Mouse (Mus musculus) intestine, embryonic 15.5 days (tissue): ENCODE measurements around the gene Fndc4. TPM values are rescaled to one million over a fixed set of nuclear protein-coding genes. Genes with fewer than 3 reads are reported as not detected.

Source experiments
- ATAC-seq: fragments of 200-750 bp; cut with Nextera tagmentation; 2 replicates; pipeline ENCODE4 v1.8.0; 2017; ENCODE audit warnings: moderate TSS enrichment, moderate library complexity
- H3K27ac ChIP-seq: fragments of 300-500 bp; sonication (generic); 2 replicates; pipeline ENCODE4 v1.5.1; 2015; ENCODE audit warnings: mild to moderate bottlenecking, inconsistent platforms
- H3K27me3 ChIP-seq: fragments of 300-500 bp; sonication (generic); replicated peaks from 2 replicates; pipeline ENCODE4 v1.6.1; 2015; ENCODE audit warnings: inconsistent platforms
- H3K36me3 ChIP-seq: fragments of 300-500 bp; sonication (generic); 2 replicates; pipeline ENCODE4 v1.6.1; 2015; ENCODE audit warnings: inconsistent platforms
- H3K4me1 ChIP-seq: fragments of 300-500 bp; sonication (generic); replicated peaks from 2 replicates; pipeline ENCODE4 v1.6.1; 2015; ENCODE audit warnings: inconsistent platforms
- H3K4me2 ChIP-seq: fragments of 300-500 bp; sonication (generic); replicated peaks from 2 replicates; pipeline ENCODE4 v1.6.1; 2015; ENCODE audit warnings: mild to moderate bottlenecking, inconsistent platforms
- H3K4me3 ChIP-seq: fragments of 300-500 bp; sonication (generic); replicated peaks from 2 replicates; pipeline ENCODE4 v1.5.1; 2015; ENCODE audit warnings: inconsistent platforms
- H3K9ac ChIP-seq: fragments of 300-500 bp; sonication (generic); 2 replicates; pipeline ENCODE4 v1.6.1; 2015; ENCODE audit warnings: inconsistent platforms
- H3K9me3 ChIP-seq: fragments of 300-500 bp; sonication (generic); 2 replicates; pipeline ENCODE4 v1.6.1; 2016; ENCODE audit warnings: inconsistent platforms
- WGBS: fragments of 180-500 bp; shearing (Covaris S2); methylation state at CpG from one replicate; pipeline ENCODE4 v1.1.7; 2015; 5-methylcytosine and 5-hydroxymethylcytosine counted together
- polyA plus RNA-seq: library from polyadenylated mRNA; unstranded; fragments of >200 nt; fragmentation: Nextera tagmentation; extraction: Ambion mirVana; gene quantifications from 2 replicates; pipeline ENCODE4 v1.2.1, GENCODE M21; 2015

Gene Fndc4
- polyA plus RNA-seq, 1 experiment from 2014 or later, result 27.9 TPM

- Histone ChIP-seq H3K4me2 (peak overlapping the region; percentile 78), H3K9me3 (no peaks in the 10 kb centered on the region), H3K36me3 (0 out of 2 replicates have a peak, but pooled peaks cover 9% of the 10 kb centered on the region), H3K9ac (peak overlapping the region; percentile 47), H3K4me1 (peaks cover 15% of the 10 kb centered on the region; the same call in 1 of the 2 replicates), H3K4me3 (peak overlapping the region; percentile 51), H3K27ac (peak overlapping the region; percentile 48; the same call in 1 of the 2 replicates), H3K27me3 (no peaks in the 10 kb centered on the region)
- 4% methylated on average over 9 of the region's 9 CpGs for WGBS
- ATAC-seq, result no peak
Measured at GRCm38 (mm10) chr5:31291361-31291688, 4.6 kb downstream of the Fndc4 start.

GRCm38 (mm10) chr5:31290521-31291360 is 5.1 kb downstream of the Fndc4 start, which contains the start of gene Ift172:
Gene Ift172, minus strand, starts transcription at chr5:31291116.
- Histone ChIP-seq H3K27me3 (no peaks in the 10 kb centered on the region), H3K4me1 (peaks cover 15% of the 10 kb centered on the region; the same call in 1 of the 2 replicates), H3K9me3 (no peaks in the 10 kb centered on the region), H3K4me3 (peak within 1 kb of the TSS; percentile 51), H3K36me3 (0 out of 2 replicates have a peak, but pooled peaks cover 9% of the 10 kb centered on the region), H3K9ac (peak within 1 kb of the TSS; percentile 56), H3K27ac (peak within 1 kb of the TSS; percentile 48), H3K4me2 (peak within 1 kb of the TSS; percentile 78)
- ATAC-seq, result peak; percentile 96
- WGBS, result 2% methylated on average over 45 of the region's 45 CpGs

- no peak for ATAC-seq
- Histone ChIP-seq H3K9me3 (no peaks in the 10 kb centered on the region), H3K4me1 (peaks cover 11% of the 10 kb centered on the region; the same call in 1 of the 2 replicates), H3K9ac (no peak overlapping the region), H3K27me3 (no peaks in the 10 kb centered on the region), H3K36me3 (peaks cover 16% of the 10 kb centered on the region; the same call in 1 of the 2 replicates), H3K4me3 (no peak overlapping the region), H3K4me2 (peak overlapping the region; percentile 78), H3K27ac (no peak overlapping the region)
- WGBS, result 84% methylated on average over 3 of the region's 3 CpGs
Measured at GRCm38 (mm10) chr5:31289626-31290230, 6.2 kb downstream of the Fndc4 start.

- ATAC-seq, result no peak
- H3K9ac ChIP-seq, result no peak overlapping the region
- H3K4me3 ChIP-seq, result no peak overlapping the region
- H3K27ac ChIP-seq, result no peak overlapping the region
- no peaks in the 10 kb centered on the region for H3K27me3 ChIP-seq
- H3K9me3 ChIP-seq, result no peaks in the 10 kb centered on the region
- peaks cover 16% of the 10 kb centered on the region; the same call in 1 of the 2 replicates for H3K36me3 ChIP-seq
- peaks cover 3% of the 10 kb centered on the region; the same call in 1 of the 2 replicates for H3K4me1 ChIP-seq
- no peak overlapping the region for H3K4me2 ChIP-seq
- WGBS, result 77% methylated on average over 3 of the region's 3 CpGs
Measured at GRCm38 (mm10) chr5:31288655-31289054, 7.2 kb downstream of the Fndc4 start.

- WGBS, result 76% methylated on average over 4 of the region's 4 CpGs
- Histone ChIP-seq H3K27ac (no peak overlapping the region), H3K36me3 (peaks cover 18% of the 10 kb centered on the region; the same call in 1 of the 2 replicates), H3K4me2 (no peak overlapping the region), H3K4me3 (no peak overlapping the region), H3K27me3 (no peaks in the 10 kb centered on the region), H3K9me3 (no peaks in the 10 kb centered on the region), H3K4me1 (peaks cover 3% of the 10 kb centered on the region; the same call in 1 of the 2 replicates), H3K9ac (no peak overlapping the region)
- no peak for ATAC-seq
Measured at GRCm38 (mm10) chr5:31288225-31288624, 7.7 kb downstream of the Fndc4 start.

GRCm38 (mm10) chr5:31279245-31279988 is 16.5 kb downstream of the Fndc4 start:
- no peaks in the 10 kb centered on the region for H3K9me3 ChIP-seq
- H3K9ac ChIP-seq, result no peak overlapping the region
- WGBS, result 86% methylated on average over 20 of the region's 20 CpGs
- H3K4me3 ChIP-seq, result no peak overlapping the region
- H3K27ac ChIP-seq, result no peak overlapping the region
- no peak for ATAC-seq
- H3K36me3 ChIP-seq, result peaks cover 28% of the 10 kb centered on the region; the same call in 1 of the 2 replicates
- H3K4me1 ChIP-seq, result no peaks in the 10 kb centered on the region
- H3K4me2 ChIP-seq, result no peak overlapping the region
- no peaks in the 10 kb centered on the region for H3K27me3 ChIP-seq

GRCm38 (mm10) chr5:31273018-31273417 is 22.9 kb downstream of the Fndc4 start:
- H3K4me1 ChIP-seq, result no peaks in the 10 kb centered on the region
- 83% methylated on average over 6 of the region's 6 CpGs for WGBS
- H3K9me3 ChIP-seq, result no peaks in the 10 kb centered on the region
- ATAC-seq, result no peak
- H3K27ac ChIP-seq, result no peak overlapping the region
- no peaks in the 10 kb centered on the region for H3K27me3 ChIP-seq
- 0 out of 2 replicates have a peak, but pooled peaks cover 6% of the 10 kb centered on the region for H3K36me3 ChIP-seq
- H3K9ac ChIP-seq, result no peak overlapping the region
- no peak overlapping the region for H3K4me3 ChIP-seq
- H3K4me2 ChIP-seq, result no peak overlapping the region

- Histone ChIP-seq H3K4me1 (no peaks in the 10 kb centered on the region), H3K9ac (no peak overlapping the region), H3K9me3 (no peaks in the 10 kb centered on the region), H3K27me3 (no peaks in the 10 kb centered on the region), H3K4me3 (no peak overlapping the region), H3K27ac (no peak overlapping the region), H3K36me3 (peaks cover 20% of the 10 kb centered on the region), H3K4me2 (no peak overlapping the region)
- no peak for ATAC-seq
- WGBS, result 86% methylated on average over 6 of the region's 6 CpGs
Measured at GRCm38 (mm10) chr5:31267686-31268085, 28.2 kb downstream of the Fndc4 start.

- Histone ChIP-seq H3K27me3 (no peaks in the 10 kb centered on the region), H3K4me1 (no peaks in the 10 kb centered on the region), H3K4me3 (no peak overlapping the region), H3K4me2 (no peak overlapping the region), H3K9ac (no peak overlapping the region), H3K27ac (no peak overlapping the region), H3K9me3 (no peaks in the 10 kb centered on the region), H3K36me3 (peaks cover 23% of the 10 kb centered on the region)
- ATAC-seq, result no peak
- WGBS, result 87% methylated on average over 7 of the region's 7 CpGs
Measured at GRCm38 (mm10) chr5:31266101-31266500, 29.8 kb downstream of the Fndc4 start.

- no peak overlapping the region for H3K4me2 ChIP-seq
- H3K27me3 ChIP-seq, result no peaks in the 10 kb centered on the region
- ATAC-seq, result no peak
- no peak overlapping the region for H3K4me3 ChIP-seq
- peaks cover 16% of the 10 kb centered on the region for H3K36me3 ChIP-seq
- no peaks in the 10 kb centered on the region for H3K9me3 ChIP-seq
- no peak overlapping the region for H3K27ac ChIP-seq
- WGBS, result 85% methylated on average over 11 of the region's 11 CpGs
- 0 out of 2 replicates have a peak, but pooled peaks cover 7% of the 10 kb centered on the region for H3K4me1 ChIP-seq
- no peak overlapping the region for H3K9ac ChIP-seq
Measured at GRCm38 (mm10) chr5:31257616-31258015, 38.3 kb downstream of the Fndc4 start.

- Histone ChIP-seq H3K9ac (no peak overlapping the region), H3K36me3 (peaks cover 19% of the 10 kb centered on the region), H3K4me1 (peaks cover 15% of the 10 kb centered on the region), H3K4me2 (no peak overlapping the region), H3K27ac (no peak overlapping the region), H3K4me3 (no peak overlapping the region), H3K9me3 (no peaks in the 10 kb centered on the region), H3K27me3 (no peaks in the 10 kb centered on the region)
- no peak for ATAC-seq
- 92% methylated on average over 2 of the region's 2 CpGs for WGBS
Measured at GRCm38 (mm10) chr5:31255971-31256370, 39.9 kb downstream of the Fndc4 start.

- WGBS, result 92% methylated on average over 2 of the region's 2 CpGs
Measured at GRCm38 (mm10) chr5:31255381-31255780, 40.5 kb downstream of the Fndc4 start.

More at GRCm38 (mm10) chr5:31255381-31255780, 40.5 kb downstream of the Fndc4 start:
- Histone ChIP-seq H3K36me3 (peaks cover 24% of the 10 kb centered on the region), H3K9me3 (no peaks in the 10 kb centered on the region), H3K27me3 (no peaks in the 10 kb centered on the region), H3K4me3 (no peak overlapping the region), H3K4me2 (no peak overlapping the region), H3K27ac (no peak overlapping the region), H3K4me1 (peaks cover 16% of the 10 kb centered on the region), H3K9ac (no peak overlapping the region)
- ATAC-seq, result no peak
